Mouse (Mus musculus) cerebral cortex, adult 2 months (tissue): ENCODE data around the gene N4bp1.

ENCODE experiments used
- WGBS: fragments of 180-500 bp; shearing (Covaris S2); methylation state at CpG from one replicate; pipeline ENCODE4 v1.1.7; 2018; 5-methylcytosine and 5-hydroxymethylcytosine counted together

N4bp1 gene

DNA sequence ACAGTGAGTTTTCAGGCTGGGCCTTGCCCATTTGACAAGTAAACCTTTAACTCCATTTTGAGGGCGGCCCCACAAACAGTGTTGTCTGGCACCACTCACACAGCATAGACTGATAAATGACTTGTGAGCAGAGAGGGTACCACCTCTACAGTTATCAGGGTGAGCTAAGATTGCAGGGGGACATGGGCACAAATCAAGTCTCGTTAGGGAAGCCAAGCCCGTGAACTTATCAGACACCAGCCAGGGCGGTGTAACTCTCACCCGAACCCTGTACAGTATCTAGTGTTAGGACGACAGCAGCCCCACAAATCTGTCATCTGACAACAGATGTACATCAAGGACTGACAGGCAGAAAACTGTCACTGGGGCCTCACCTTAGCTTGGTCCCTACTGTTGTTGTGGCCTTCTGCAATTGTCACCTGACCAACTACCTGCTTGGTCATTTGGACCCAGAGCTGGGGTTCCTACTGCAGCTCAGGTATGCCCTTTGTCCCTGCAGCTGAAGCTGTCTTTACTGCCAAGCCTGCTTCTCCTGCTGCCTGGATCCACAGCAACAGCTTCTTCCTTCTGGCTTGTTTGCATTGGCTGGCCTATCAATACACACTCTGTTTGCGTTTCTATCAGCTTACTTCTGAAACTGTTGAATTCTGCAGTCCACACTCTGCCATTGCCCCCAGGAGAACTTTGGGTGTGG is 12.8 kb upstream of the N4bp1 start:
- WGBS = 89% methylated on average over 7 of the region's 7 CpGs

DNA sequence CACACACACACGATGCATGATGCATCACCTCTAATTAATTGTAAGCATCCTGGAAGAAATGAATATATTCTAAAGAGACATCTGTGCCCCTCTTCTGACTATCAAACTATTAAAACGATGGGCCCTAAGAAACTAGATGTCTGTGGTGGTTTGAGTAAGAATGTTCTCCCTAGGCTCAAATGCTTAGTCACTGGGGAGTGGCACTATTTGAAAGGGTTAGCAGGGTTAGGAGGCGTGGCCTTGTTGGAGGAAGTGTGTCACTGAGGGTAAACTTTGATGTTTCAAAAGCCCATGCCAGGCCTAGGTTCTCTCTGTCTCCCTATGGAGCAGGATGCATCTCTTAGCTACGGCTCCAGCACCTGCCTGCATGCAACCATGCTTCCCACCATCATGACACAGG is 10.3 kb upstream of the N4bp1 start:
- WGBS = 91% methylated on average over 4 of the region's 4 CpGs

DNA sequence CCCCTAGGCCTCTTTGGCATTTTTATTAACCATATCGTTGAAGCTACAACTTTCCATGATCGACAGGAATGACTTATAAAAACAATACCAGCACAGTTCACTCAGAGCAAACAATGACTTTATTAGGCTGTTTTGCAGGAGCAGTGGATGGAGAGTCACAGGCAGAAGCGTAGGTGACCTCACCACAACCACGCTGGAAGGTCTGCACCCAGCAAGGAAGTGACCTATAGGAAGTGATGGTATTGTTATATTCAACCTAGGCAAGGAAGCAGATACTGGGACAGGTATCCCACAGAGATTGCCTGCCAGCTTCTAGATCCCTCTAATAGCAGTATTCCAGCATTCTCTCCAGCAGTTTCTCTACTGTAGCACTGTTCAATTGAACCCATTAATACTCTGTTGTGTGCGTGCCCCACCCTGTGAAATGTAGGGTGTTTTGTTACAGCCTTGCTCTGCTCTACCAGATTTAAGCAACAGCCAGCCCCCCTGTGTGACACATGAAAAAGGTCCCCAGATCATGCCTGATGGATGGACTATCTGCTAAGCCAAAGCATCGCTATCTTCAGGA is 9.2 kb upstream of the N4bp1 start:
- 86% methylated on average over 6 of the region's 6 CpGs for WGBS

DNA sequence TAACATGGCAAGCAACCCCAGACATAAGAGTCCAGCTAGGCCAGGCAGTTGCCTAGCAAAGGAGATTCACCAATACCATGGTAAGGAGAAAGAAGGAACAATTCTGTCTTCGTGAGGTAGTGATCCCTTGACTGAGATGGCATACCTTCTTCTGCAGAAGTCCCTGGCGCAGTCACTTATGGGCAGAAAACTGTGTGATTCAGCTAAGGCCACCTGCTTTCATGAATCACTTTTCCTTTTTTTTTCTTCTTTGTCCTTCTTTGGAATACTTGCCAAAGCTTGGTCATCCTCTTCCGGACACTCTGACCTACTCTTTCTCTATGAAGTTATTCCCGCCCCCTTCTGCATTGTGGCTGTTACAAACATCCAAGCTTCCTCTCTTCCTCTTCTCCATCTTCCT is 8.5 kb upstream of the N4bp1 start:
- 76% methylated on average over 4 of the region's 4 CpGs for WGBS

DNA sequence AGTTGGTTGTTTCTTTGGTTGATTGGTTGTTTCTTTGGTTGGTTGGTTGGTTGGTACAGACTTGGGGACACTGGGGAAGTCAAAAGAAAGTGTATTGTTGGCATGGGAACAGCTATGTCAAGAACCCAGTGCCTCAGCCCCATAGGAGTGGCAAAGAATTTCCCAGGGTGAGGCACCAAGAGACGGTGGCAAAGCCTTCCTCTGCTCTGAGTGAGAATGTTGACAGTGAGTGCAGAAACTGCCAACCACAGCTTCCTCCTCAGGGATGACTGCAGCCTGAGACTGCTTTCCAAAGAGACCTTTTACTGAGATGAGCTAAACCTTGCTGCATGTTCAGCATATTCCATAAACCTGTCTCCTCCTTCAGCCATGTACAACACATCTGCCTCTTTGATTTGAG is 6.5 kb upstream of the N4bp1 start:
- 69% methylated on average over 1 of the region's 1 CpGs for WGBS

DNA sequence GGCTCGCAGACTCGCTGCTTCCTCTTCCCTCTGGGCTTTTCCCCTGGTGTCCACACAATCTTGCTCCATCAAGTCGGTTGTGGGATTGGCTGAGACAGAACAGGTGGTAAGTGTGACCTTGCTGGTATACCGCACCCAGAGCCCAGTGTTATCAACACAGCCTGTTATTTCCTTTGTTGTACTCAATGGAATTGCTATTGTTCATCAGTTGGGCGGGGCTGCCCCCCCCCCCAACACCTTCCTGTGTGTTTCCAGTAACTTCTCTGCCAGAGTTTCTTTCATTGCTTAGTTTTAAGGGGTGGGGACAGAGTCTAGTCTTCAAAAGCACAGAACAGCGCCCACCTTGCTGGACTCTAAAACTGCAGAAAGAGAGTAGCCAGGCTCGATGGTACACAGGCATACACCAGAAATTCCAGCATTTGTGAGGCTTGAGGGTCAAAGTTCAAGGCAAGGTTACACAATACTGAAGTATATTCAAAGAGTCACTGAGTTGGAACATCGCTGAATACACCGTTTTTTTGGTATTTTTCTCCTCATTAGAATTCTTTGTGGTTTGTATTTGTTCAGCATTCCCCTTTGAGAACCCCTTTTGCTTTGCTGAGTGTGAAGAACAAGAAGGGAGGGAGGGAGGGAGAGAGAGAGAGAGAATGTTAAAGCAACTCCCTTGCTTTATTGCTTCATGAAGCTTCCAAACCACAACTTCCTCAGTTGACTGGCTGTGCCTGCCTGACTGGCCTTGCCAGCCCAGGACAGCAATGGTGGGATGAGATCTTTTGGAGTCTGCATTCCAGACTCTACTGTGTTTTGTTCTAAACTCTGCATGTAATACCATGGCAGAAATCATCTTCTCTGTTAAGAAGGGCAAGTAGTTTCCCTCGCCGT is 3.2 kb upstream of the N4bp1 start:
- 64% methylated on average over 11 of the region's 11 CpGs for WGBS

DNA sequence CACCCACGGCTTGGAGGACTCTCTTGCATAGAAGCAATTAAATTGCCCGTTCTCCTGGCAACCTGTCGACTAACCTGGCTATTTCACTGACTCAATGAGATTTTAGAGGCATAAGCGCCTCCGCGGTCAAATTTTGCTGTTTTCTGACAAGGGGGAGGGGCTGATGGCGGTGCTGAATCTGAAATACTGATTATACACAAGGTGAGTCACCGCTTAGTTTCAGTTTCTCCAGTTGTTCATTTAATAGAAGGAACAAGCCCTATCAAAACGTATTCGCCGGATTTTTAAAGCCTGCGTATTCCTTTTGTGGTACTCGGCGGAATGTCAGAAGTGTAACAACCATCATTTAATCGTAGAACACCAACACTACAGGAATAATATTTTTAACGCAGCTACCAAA is 991 bp downstream of the N4bp1 start:
- under 1% methylated on average over 16 of the region's 16 CpGs for WGBS

DNA sequence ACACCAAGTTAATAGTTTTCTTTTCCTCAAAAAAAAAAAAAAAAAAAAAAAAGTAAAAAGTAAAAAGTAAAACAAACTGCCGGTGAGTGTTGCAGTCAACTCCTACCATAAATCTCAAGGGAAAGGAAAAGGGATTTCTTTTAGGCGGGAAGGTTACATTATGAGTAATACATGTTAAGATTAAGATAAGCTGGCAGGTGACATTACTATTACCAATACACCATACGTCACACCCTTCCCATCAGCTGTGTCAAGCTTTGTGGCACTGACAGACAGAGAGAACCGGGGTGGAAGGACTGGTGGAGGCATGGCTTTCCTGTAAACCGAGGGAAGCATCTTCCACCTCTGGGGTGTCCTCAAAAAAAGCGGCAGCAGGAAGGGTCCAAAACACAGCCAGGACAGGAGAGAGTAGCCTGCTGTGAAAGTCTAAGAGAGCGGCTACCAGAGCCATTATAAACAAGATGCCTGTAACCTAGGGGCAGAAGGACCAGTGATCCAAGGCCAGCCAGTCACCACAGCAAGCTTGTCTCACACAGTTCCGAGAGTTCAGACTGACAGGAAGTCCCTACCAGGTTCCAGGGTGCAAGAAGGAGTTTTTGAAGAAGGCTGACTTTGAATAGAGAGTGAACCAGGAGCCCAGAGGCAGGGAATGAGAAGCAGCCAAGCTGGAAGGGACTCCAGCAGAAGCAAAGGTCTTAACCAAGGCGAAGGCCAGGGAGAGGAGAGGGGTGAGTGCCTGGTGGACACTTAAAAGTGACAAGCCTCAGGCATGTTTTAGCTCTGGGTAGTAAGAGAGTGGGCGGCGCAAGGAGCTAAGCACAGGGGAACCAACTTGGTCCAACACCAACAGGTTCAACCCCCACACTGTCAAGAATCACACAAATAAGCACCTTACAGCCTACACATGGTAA is 2.2 kb downstream of the N4bp1 start:
- WGBS = 63% methylated on average over 11 of the region's 11 CpGs

DNA sequence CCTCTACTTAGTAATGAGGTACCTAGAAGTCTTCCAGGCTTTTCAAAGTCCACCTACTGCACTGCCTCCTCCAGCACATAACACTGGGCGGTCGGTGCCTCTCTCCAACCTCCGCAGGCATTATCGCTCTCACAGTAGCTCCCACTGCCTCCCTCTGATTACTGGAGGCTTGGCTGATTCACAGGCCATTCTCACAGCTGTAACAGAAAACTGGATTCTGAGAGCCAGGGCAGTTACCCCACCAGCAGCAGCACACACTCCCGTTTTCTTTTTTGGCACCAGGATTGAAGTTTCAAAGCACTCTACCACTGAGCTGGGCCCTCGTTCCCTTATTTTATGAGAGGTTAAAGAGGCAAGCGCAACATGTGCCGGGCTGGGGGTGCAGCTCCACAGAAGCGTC is 3.1 kb downstream of the N4bp1 start:
- 63% methylated on average over 9 of the region's 9 CpGs for WGBS

DNA sequence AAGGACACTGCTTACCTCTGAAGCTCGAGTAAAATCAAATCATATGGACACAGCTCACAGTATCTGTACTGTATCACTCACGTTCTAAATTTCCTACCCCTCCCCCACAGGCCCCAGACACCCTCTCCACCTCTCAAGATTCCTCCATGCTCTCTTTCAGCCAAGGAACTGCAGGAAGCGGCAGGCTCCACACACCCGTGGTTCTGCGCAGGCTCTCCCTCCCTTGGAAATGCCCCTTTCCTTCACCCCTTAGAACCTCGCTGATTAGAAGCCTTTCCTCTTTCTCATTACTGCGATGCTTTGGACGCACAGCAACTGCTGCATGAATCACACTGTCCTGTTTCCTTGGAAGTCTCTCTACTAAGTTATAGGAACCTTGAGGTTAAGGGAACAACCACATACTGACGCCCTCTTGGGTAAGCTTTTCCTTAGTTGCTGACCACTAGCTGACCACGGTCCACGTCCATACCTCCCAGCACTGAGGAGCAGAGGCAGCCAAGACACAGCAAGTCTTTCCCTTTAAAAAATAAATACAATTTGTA is 3.9 kb downstream of the N4bp1 start:
- 65% methylated on average over 11 of the region's 11 CpGs for WGBS

DNA sequence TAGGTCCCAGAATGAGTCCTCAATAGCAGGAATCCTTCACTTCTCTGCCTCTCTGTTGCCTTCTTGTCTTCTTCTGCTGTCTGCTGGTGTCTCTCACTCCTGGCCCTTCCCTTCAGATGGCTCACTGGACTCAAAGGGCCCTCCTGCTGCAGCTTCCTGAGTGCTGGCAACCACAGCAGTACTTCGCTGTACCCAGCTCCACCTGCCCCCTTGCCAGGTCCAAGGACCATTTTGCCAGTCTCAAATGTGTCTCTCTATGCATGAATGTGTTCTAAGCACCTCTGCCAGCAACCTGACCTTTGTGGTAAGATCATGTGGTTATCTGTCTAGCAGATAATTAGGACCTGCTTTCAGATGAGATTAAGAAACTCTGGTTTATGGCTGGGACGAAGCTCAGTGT is 8.2 kb downstream of the N4bp1 start:
- 84% methylated on average over 2 of the region's 2 CpGs for WGBS

DNA sequence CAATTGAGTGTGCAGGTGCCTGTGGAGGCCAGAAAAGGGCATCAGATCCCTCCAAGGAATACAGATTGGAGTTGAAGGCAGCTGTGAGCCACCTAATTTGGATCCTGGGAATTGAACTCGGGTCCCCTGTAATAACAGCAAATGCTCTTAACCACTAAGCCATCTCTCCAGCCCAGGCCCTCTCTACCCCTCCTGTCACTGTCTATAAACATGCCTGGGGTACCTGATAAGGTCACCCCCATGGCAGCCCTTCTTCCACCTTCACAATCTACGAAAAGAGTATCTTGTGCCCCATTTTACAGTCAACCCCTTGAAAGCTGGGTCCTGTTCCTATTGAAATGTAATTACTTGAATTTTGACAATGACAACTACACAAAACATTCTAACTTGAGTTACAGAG is 11.0 kb downstream of the N4bp1 start:
- 89% methylated on average over 2 of the region's 2 CpGs for WGBS

DNA sequence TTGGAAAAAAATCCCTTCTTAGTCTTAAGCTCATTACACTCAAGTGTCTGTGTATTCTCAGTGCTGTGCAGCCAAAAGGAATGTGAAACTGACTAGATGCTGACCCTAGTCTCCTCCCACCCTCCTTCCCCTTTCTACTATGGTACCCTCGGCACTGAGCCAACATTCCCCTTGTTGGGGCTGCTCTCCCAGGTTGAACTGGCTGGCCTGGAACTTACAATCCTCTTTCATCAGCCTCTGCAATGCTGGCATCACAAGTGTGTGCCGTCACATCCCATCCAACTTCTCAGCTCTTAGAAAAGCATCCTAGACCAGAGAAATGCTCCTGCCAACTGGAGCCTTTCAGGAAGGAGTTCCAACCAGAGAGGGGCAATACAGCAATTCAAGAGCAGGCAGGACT is 11.9 kb downstream of the N4bp1 start:
- 21% methylated on average over 2 of the region's 2 CpGs for WGBS

DNA sequence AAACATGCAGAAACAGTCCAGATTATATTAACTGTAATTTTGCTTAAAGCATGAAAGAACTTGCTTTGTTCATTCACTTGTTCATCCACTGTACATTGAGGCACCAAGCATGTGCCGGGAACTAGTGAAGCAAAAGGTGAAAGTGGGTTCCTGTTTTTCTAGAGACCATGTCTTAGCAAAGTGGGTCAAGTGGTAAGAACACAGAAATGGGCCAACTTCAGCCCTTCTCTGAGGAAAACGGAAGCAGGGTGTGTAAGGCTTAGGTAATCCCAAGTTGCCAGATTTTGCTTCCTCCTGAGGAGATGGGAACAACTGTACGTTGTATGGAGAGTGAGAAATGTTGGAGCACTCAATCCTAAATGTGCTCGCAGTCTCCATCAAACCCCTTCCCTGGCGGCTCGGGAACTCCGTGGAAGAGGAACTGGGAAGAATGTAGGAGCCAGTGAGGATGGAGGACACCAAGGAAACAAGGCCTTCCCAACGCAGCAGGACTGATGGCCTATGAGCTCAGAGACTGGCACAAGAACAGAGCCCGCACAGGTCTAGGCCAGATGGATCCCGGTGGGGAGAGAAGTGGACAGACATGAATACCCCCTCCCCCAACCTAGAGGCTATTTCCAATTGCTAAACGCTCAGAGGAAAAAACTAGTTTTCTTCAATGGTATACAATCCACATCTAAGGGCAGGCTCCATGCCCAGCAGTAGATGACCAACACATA is 12.8 kb downstream of the N4bp1 start:
- WGBS = 76% methylated on average over 11 of the region's 11 CpGs

DNA sequence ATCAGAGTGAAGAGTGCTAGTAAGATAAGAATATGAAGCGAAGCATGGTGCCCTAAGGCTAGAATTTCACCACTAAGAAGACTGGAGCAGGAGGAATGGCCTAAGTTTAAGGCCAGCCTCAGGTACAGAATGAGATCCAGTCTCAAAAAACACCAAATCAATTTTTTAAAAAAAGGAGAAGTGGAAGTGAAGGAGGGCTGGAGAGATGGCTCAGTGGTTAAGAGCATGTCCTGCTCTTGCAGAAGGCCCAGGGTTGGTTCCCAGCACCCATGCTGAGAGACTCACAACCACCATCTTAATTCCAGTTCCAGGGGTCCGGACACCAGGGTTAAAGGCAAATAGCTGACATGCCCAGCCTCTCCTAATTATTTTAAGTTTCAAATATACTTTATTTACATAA is 13.6 kb downstream of the N4bp1 start:
- 95% methylated on average over 2 of the region's 2 CpGs for WGBS

DNA sequence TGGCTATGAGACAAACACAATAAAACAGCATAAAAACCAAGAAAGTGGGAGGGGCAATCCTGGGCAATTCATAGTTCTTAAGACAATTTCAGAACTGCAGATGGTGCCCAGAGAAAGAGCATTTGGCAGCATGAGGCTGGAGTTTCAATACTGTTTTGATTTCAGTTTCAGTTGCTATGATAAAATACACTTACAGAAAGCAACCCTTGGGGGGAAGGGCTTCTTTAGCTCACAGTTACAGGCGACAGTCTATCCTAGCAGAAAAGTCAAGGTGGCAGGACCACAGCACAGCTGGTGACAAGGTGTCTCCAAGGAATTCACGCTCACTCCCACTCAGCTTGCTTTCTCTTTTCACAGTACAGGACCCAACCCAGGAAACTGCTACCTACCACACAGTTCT is 14.3 kb downstream of the N4bp1 start:
- WGBS = 48% methylated on average over 2 of the region's 2 CpGs

DNA sequence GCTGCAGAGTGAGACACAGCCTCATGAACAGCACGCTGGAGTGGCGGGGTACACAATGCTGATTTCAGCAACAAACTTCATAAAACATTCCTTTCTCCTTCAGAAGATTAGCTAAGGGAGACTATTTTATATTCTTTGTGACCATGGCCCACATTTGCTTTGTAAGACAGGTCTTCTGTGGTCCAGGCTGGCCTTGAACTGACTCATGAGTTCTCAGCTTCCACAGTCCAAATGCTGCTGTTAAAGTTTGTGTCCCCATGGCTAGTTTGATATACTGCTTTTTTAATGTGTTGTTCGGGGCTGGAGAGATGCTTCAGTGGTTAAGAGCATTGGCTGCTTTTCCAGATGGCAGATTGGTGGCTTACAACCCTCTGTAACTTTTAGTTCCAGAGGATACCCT is 17.0 kb downstream of the N4bp1 start:
- WGBS = 85% methylated on average over 3 of the region's 3 CpGs

DNA sequence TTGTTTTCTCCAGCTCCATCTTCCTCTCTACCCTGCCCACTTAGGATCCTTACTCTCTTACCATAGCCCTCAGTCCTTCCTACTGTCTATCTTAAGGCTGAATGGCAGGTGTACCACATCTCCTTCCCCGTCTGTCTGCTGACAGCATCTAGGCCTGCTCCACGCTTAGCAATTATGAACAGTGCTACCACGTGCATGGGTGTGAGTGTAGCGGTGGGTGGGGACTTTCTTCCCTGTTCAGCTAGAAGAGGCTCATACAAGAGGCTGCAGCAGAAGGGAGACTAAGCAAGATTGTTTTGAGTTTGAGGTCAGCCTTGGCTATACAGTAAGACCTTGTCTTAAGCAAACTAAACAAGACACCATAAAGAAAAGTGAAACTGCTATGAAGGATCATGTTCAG is 20.3 kb downstream of the N4bp1 start:
- 55% methylated on average over 4 of the region's 4 CpGs for WGBS

DNA sequence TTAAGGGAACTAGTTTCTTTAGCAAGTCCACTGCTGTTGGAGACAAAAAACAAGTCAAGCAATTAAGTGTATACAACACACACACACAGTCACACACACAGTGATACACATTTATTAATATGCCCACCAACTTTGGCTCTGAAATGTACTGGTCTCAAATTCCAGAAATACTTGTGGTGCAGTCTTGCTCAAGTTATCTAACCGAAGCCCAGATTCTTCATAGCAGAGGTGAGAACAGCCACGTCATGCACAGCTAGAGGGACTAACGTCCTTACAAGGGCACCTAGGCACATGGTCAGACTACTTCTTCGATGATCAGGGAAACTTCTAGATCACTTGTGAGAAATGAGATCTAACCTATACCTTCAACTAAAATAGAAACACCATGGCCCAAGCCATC is 22.2 kb downstream of the N4bp1 start:
- 82% methylated on average over 4 of the region's 4 CpGs for WGBS

DNA sequence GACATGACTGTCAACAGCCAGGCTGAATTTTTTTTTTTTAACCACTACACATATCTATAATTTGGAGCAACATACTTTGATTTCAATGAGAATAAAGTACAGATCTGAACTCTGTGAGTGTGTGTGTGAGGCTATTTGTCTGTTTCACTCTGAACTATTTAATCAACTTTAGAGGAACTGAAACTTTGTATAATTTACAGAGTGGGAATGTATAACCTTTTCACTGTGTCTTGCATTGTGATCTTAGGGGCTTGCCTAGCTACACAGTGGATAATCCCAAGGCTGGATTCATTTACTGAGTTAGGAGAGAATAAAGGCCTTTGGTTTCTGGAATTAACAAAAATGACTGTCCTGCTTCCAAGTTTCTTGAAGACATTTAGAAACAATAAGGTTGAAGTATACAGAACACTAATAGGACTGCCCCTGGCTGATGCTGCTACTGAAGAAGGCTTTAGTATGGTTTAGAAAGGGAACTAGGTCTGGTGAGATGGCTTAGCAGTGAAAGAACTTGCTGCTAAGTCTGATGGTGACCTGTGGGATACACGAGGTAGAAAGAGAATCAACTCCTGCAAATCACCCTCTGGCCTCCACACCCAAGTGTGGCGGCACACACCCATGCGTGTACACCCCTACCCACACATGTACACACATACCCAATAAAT is 22.8 kb downstream of the N4bp1 start:
- 82% methylated on average over 3 of the region's 3 CpGs for WGBS
